Mouse (Mus musculus) gastrocnemius, postnatal 10 days (tissue): ENCODE results near the gene Htr7. TPM values are rescaled to one million over a fixed set of nuclear protein-coding genes. Genes with fewer than 3 reads are reported as not detected.
A peak's percentile ranks its signal among the peaks of the same experiment; 100 is the strongest.

Experiments
- DNase-seq: peaks from one replicate; pipeline ENCODE4 v3.0.0; 2021; ENCODE audit warnings: mixed read lengths
- total RNA-seq, 2 experiments: library from RNA; stranded (reverse); gene quantifications; 2 replicates each; pipeline ENCODE4 v1.2.3; 2021

Gene Htr7
- total RNA-seq, 2 experiments from 2014 or later = 1.5 to 1.9 TPM

DNA sequence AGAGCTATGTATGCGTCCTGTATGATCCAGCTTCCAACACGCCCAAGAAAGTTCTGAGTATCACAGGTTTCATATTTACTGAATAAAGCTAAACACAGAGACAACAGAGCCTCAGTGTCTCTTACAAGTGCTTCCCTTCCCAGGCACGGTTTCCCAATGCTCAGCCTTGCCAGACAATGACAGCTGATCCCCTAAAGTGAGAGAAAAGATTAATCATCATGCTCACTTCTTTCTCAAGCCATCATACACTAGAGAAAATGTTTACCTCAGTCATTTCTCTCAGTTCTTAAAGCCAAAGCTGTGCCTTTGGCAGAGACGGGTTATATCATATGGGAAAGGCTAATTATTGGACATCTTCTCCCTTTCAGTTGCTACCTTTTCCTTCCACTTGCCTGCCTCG, 99.7 kb downstream of the Htr7 start:
- DNase-seq = no peak

DNA sequence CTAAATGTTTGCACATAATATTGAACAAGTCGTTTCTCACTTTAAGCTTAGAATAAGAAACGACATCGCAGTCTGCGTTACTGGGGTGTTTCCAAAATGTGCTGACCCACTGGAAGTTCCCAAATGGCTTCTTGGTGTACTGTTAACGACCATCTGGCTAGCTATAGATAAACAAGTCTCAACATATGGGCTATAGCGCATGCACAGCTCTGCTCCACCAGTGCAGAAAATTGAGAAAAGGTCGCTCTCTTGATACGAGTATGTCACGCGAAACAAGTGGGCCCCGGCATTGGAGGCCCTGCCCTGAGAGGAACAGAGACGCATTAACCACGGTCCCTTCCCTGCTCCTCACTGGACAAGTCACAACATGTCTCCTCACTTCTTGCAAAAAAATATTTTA, 101.6 kb downstream of the Htr7 start:
- DNase-seq = no peak

DNA sequence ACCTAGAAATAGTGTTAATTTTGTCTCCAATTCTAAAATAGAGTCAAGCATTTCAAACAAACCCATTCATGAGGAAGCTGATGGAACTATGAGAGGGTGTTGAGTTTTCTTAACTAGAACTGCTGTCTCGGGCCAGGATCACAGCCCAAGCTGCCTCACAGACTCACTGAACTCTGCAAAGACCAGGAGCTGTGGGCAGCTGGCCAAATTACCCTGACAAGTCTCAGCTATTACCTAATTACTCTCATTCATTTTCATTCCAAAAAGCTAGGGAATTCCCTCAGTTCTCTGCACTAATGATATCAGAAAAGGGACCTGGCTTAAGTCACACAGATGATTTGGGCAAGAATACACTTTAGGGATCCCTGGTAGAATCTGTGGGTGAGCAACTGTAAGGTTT, 107.4 kb downstream of the Htr7 start:
- DNase-seq = no peak

DNA sequence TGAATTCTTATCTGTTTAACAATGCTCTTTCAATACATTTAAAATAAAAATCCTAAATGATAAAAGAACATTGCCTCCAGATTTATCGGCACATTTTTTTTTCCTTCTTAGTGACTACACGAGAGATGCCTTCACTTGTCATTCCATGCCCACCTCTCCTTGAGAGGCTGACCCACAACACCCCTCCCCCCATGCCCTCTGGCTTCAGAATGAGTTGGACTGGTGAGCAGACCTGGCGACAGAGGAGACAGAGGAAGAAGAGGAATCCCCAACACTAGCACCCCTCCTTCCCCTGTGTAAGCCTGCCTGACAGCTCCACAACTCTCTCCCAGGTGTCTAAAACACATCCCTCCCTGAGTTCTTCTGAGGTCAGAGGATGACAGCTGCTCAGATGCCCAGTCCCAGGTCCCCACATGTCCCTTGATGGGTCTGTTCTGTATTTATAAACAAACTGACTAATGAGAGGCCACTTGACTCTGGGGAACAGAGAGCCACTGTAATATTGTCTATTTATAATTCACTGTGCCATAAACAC, 132.3 kb downstream of the Htr7 start:
- no peak for DNase-seq

DNA sequence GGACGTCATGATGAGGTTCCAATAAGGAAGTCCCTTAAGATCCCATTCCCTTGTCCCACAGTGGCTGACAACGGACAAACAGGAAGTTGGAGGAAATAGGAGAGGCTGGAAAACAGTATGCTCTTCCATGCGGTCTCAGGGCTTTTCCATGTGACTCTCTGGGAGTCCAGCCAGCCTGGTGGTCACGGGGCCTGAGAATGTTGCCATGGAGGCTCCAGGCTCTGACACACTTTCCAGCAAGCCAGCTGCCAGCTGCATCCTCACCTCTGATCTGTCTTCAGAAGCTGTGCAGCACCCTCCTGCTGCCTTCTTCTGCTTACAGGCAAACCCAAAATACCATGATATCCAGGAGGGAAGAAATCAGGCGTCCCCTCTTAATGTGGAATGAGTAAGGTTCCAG, 132.9 kb downstream of the Htr7 start:
- peak; percentile 47 for DNase-seq

Other genes starting within 250 kb of the Htr7 start
- 10 to 100 TPM; 13.9 to 14.1 TPM for gene Rpp30, start 26.2 kb upstream of the Htr7 start, total RNA-seq
- 1 to 10 TPM; 5.1 to 7.6 TPM for gene Ankrd1, start 62.6 kb upstream of the Htr7 start, total RNA-seq